Mouse (Mus musculus): ENCODE measurements around the gene Sh3rf3.

The Sh3rf3 gene

DNA sequence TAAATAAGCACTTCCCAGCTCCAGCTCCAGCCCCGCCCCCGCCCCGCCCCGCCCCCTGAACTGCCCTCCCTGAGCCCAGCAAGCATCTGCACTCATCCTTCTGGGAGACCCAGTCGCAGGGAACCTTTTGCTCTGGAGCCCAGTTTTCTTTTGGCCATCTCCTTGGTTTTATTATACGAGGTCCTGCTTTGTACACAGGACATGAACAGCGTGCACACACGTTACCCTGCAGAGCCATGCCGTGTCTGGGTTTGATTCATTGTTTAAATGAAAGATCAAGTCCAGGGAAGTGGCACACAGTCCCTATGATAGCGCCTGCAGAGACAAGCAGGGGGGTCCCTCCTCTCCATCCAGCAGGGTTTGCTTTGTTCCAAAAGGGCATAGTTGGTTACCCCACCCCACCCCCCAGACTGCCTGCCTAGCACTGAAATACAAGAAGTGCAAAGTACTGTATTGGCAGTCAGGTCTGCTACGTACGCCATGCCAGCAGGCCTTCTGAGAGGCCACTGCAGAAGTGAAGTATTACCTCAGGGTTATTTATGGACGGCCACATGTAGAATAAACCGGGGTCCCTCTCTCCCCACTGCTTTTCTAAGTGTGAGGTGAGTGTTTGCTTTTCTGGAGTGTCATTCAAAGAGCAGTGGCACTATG lies 41.5 kb downstream of the Sh3rf3 start:
- no peak for DNase-seq

DNA sequence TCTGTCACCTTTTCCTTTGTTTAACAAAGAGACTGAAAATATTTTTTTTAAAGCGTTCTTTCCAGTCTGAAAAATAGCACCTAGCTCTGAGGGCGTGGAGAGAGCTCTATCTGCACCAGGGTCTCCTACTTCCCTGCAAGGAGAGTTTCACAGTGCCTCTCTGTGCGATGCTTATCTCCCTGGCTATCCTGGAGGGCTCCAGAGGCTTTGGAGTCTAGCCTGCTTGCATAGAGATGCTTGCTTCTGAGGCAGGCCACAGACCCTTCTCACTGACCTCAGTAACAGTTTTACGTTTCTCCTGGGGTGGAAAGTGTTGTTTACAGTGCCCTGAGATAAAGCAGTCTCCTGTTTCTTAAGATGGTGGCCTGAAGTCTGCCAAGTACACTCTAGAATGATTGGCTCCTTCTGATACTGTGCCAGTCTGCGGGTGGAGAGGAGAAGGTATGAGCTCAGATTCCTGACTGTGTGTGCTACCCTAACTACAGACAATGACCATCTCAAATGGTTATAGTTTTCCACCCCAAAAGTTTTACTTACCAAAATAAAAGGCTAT lies 42.1 kb downstream of the Sh3rf3 start:
- DNase-seq, result no peak

DNA sequence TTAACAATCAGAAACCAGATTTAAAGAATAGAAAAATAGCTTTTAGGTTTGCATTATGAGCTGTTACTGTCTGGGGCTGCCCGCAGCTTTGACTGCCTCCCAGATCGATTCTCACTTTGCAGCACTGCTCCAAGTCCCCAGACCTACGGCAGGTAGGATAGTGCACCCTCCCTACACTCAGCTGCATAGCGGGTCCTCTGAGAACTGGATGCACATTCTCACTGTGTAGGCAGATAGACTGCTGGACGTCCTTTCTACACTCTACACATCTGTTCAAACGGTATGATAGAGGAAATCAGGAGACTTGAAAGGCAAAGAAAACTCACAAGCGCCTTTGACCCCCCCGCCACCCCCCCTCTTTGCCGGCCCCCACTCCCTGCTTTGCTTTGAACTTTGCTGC lies 42.7 kb downstream of the Sh3rf3 start:
- DNase-seq, result no peak

DNA sequence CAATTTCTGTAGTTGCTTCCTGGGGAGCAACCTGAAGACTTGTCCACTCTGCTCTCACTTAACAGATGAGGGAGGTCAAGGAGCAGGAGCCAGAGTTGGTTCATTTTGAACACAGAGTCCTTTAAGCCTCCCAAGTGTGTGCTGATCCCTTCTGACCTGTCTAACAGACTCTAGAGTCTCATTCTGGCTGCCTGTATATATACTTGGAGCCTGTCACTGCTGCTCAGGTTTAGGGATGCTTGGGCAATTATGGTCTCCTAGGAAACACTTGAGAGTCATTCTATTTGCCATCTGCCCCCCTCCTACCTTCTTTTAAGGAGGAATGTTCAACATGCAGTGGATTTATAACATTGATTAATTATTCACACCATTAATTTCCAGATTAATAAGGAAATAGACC lies 43.6 kb downstream of the Sh3rf3 start:
- no peak for DNase-seq

DNA sequence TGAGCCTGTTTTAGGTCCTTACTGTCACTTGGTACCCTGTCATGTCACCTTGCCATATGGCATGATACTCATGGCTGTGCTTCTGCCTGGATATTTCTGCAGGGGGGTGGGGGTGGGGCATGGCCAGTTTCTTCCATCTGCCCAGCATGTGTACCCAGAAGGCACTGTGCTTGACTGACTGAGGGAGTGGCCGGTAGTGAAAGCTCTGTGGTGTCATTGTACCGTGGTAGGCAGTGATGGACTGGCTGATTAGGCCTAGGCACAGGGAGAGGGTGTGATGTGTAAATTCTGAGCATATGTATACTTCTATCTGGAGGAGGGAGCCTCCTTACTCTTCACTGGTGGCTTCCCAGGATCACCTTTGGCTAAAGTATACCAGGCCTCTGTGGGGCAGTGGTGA lies 51.6 kb downstream of the Sh3rf3 start:
- no peak for DNase-seq

DNA sequence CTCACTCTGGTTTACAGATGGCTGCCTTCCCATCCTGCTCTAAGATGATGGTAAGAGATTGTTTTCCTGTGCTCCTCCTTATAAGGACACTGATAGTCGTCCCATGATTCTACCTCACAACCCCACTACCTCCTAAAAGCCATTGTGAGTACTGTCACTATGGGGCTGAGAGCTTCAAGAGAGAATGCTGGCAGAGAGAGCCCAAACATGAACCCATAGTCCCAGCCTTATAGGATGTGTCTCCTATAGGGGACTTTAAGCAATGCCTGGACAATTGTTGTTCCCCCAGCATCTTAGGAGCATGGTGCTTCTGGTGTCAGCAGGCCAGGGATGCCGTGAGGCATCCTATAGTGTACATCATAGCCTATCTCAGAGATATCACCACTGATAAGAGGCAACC lies 54.4 kb downstream of the Sh3rf3 start:
- no peak for DNase-seq

DNA sequence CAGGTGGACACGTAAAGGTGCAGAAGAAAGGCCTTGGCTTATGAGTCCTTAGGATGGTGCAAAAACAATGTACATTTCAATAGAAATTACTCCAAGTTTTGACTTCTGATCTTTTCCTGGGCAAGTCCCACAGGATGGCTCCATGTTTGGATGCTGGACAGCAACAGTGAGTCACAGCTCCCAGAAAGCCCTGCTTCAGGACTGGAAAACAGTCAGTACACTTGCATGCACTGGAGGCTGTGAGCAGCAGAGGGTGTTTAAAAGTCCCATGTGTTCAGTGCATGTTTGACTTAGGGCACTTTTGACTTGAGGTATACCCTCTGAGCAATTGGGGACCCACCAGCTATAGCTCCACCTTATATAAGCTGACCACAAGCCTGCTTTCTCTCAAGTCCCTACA lies 56.7 kb downstream of the Sh3rf3 start:
- no peak for DNase-seq

DNA sequence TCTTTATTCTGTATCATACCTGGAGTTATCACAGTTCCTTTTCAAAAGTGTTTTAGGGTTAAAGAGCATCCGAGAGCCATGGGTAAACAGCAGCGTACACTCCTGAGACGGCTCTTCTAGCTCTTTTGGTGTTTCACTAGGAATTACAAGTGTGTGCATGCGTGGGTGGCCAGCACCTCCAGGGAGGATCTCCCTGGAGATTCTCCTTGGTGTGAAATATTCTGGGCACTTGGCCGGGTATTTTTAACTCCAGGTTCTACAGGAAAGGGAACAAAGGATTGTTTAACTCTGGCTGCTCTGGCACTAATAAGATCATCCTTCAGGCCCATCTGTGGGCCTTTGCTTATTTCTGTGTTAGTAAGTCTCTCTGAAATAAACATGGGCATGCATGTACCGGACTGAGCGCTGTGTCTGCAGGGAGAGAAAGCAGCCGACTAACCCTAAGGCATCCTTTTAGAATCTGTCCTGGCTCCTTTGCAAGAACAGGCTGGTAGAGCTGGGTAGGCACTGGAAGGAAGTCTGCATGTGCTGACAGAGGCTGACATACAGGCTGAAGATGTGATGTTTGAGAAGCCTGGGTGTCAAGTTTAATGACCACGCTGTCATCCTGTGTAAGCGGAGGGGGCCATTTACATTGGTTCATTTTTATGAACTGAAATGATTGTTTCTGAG lies 58.1 kb downstream of the Sh3rf3 start:
- DNase-seq, result peak; percentile 85

DNA sequence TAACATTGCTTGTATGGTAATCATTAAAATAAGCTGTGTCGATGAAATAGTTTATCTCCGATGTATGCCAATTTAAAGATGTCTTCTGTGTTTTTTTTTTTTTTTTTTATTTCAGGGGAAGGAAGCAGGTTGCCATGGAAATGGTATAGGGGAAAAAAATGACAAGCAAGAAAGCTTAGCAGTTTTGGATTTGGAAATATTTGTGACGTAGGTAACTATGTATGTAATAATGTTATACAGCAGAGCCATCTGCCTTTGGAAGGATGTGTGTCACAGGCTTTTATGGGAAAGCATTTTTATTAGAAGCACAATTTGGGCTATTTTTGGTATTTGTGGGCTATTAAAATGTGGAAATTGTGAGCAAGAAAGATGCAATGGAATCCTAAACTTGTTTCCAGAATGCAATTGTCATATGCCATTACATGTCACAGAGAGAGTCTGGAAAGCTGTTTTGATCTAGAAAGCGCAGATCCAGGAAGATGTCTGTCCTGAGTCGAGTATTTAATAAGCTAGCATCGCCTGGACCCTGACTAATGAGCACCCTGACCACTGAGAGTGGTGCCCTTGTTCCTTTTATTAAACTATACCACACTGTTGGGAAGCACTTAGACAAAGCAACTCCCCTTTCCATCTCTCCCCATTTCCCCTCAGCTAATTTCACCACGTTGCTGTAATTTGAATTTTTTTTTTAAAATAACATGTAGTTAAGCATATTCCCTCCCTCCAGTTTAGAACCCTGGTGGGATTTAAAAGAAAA lies 58.8 kb downstream of the Sh3rf3 start:
- no peak for DNase-seq

DNA sequence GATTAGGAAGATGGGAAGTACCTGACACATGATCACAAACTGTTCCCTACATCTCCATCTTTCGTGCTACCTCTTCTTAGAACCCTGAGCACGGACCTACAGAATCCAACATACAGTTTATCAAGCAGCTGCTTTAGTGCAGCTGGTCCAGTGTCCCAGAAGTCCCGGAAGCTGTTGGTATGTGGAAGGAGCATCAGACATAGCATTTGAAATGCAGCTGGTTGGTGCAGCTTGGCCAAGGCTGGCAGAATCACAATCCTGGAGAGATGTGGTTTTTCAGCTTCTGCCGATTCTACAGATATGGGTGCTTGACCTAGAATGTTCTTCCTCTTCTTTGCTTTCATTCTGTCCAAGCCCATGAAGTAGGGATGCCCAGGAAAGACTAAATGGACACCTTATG lies 64.7 kb downstream of the Sh3rf3 start:
- DNase-seq, result no peak

DNA sequence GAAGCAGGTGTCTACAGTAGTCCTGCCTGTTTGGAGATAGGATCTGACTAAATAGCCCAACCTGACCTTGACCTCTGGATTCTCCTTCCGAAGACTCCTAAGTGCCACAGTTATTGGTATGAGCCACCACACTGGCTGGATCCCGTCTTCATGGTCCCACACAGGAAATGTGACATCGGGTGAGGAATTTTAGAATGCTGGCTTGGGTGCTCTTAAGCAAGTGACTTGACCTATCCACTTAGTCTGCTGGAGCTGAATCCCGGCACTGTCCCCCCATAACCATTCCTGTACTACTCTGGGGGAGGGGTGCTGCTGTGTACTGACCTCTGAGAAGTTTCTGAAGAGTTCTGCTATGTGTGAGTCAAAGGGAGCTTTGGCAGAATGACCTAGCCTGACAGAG lies 65.5 kb downstream of the Sh3rf3 start:
- DNase-seq, result no peak

DNA sequence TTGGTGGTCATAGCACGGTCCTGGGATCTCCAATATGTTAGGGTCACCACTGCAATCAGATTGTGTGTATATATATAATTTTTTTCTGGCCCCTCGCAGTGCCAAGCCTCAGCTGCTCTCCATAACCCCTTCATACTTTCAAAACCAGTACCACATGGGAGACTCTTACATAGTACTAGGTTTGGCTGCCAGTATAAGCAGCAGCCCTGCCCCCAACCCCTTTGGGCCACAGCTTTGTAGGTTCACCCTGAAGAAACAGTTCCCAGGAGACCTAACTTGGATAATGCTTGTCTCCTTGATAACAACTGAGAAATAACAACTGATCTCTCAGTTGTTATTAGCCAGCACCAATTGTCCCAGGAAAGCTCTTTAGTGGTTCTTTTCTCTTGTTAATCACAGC lies 69.6 kb downstream of the Sh3rf3 start:
- no peak for DNase-seq

DNA sequence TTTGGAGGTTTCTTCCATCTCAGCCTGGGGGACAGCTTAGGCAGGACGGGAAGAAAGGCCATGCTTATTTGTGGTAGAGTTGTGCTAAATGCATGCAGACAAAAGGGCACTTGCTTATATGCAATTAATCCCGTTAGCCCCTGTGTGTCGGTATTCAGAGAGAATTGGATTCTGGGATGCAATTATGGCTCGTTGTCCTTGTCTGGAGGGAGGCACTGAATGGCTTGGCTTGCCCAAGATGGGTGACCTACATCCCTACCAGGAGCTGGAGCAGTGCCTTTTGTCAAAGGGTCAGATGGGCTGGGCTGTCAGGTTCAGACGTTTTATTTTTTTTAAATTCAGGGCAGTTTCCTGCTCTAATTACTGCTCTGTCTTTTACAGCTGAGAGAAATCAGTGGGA lies 72.2 kb downstream of the Sh3rf3 start:
- no peak for DNase-seq

DNA sequence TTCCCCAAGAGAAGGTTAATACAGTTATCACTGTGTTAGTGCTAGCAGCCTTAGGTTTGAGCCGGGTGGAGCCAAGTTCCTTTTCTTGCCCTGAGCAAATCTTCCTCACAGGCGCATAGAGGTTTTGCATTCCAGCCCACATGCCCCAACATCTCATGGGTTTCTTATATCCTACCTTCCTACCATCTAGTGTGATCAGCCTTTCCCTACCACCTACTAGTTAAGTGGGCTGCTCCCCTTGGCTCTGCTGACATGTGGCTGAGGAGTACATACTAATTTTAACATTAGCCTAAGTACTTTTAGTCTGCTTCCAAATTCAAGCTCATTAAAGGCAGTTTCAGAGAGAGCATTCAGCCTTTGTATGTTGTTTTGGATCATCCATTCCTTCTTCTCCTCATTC lies 72.7 kb downstream of the Sh3rf3 start:
- DNase-seq, result peak; percentile 53

DNA sequence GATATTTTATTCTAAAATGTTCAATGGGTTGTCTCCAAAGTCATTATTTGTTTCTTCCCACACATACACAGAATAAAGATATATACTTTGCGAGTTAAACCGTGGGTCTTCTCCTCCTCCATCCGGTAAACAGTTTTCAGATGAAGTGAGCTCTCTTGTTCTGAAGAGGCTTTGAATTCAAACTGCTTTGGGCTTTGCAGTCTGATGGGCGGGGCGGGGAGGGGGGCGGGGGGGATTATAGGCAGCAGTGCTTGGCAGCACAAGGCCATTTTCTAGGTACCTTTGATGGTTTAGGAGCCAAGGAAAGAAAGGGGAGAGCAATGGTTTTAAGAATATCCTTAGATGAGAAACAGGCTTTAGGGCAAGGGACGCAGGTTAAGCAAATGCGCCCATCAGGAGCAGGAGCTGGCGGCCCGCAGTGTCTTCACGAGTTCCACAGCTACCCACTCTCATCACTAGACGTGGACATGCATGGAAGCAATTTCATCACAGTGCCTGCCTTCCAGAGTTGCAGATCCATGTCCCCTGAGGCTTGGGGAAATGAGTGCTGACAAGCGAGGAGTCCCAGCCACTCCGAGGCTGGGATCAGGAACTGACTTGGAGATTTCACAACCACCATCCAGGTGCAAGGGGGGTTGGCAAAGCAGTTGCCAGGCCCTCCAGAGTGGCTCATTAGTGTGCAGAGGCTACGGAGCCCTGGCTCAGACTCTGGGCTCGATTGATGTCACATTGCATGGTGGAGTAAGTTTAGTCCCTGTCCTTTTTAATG lies 77.7 kb downstream of the Sh3rf3 start:
- no peak for DNase-seq

DNA sequence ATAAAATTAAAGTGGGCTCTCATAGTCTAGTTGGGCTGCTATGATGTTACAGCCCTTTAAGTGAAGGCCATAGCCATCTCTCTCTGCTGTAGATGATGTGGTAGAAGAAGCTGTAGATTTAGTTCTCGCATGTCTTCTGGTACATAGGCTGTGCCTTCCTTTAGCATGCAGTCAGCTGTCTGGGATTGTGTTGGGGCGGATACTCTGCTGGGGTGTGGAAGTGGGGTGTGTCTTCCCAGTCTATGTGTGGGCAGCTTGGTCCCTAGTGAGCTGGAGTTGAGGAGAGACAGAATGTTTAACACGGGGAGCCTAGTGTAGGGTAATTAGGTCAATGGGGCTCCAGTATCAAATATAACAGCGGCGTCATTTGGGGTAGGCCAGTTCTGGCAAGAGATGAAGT lies 82.3 kb downstream of the Sh3rf3 start:
- DNase-seq, result peak; percentile 61

DNA sequence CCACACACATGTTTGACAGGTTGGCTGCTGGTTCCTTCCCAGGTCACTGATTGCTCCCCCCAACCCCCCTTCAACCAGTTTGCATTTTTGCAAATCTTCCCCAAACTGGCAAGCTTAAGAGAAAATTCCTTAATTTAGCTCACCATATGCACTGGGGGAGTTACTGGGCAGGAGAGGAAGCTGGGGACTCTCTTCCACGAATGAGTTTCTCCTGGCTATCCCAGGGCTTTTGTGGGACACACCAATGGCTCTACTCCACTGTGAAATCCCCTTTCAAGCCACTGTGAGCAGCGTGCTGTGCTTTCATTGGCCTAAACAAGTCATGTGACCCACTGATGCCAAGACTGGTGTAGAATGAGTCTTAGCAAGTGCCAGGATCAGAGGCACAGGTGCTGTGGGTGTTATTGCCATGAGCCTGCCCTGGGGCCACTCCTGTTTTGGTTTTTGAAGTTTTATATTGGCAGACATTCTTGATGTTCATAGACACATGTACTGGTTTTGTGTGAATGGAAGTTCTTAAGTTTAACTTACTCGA lies 83.9 kb downstream of the Sh3rf3 start:
- no peak for DNase-seq

DNA sequence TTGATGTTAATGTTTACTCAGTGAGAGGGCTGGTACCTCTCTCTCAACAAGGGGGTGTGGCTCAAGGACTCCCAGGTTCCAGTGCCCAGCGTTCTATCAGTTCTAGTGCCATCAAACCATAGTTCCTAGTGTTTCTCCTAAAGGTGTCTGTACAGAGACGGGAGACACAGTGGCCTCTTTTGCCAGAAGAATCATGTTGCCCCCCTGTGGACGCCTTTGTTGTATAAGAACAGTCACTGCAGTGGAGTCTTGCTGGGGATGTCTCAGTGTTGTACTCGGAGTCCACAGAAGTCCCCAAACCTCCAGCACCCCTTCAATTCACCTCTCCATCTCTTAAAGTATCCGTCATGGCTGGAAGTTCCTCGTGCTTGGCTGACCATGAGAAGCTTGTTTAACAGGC lies 92.1 kb downstream of the Sh3rf3 start:
- no peak for DNase-seq

DNA sequence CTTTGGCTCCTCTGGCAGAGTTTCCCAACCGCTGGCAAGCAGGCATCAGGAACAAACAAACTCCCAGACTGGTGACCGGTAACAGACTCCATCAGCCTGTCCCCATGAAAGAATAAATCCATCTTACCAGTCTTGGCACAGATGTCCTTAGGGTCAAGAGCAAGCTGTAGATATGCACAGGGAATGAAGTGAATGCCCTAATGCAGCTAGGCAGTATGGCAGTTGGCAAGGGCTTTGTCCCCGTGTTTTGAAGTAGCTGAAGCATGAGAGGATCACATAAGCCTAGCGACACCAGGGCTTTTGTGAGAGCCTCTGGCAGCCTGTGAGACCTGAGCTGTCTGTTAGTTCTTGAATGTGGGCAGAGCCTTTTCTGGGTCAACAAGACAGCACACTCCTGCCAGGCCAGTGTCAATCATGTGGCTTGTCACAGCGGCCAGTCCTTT lies 93.9 kb downstream of the Sh3rf3 start:
- DNase-seq, result no peak

DNA sequence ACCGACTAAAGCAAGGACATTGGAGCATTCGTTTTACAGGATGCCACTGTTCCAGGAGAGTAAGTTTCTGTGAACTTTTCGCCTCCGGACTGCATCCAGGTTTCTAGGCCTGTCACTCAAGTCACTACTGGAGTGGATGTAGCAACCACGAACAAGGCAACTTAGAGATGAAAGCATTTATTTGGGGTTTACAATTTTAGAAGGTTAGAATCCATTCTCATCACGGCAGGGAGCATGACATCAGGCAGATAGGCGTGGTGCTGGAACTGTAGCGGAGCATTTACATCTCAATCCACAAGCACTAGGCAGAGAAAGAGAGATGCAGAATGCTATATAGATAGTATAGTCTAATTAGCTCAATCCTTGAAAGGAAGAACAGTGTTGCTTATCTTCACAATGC lies 95.3 kb downstream of the Sh3rf3 start:
- no peak for DNase-seq

DNA sequence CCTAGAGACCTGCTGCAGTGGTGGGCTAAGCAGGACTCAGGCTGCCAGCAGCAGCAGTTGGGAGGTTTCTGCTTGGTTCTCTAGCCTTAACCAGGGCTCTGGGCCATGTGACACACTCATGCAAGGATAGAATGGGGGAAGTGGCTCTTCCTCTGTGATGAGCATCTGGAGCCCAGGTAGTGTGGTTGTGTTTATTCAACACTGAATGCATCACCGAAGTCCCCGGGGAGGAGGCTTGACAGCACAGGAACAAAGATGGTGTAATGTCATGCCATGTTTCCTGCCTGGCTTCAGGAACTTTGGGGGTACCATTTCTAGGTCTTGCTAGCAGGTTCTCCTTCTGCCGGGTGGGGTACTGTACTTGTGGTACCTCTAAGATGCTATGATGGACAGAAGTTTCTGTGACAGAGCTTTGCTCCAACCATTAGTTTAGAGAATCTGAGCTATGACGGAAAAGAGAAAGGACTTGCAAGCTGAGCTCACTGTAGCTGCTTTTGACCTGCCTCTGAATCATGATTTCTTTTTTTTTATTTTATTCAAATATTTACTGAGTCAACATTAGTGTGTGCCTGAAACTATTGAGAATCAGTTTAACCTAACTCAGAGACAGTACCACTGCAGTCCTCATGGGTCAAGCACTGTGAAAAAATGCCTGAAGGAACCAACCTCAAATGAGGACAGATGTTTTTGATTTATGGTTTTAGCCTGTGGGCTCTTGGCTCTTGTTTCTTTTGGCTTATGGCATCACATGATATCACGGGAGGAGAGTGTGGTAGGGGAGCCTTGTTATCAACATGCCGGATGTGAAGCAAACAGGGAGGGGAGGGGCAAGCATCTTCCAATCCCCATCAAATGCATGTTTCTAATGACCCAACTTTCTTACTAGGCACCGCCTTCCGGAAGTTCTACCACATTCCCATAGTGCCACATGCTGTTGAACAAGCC lies 102.4 kb downstream of the Sh3rf3 start:
- DNase-seq, result no peak
